Mouse (Mus musculus): ENCODE data around the gene Sorl1. TPM values are rescaled to one million over a fixed set of nuclear protein-coding genes. Genes with fewer than 3 reads are reported as not detected.

Sorl1 gene
- polyA plus RNA-seq, 1 experiment from 2014 or later: 11.4 TPM

- no peaks in the 10 kb centered on the region for H3K9me3 ChIP-seq (ENCODE audit: control insufficient read depth, low read length)
- H3K27me3 ChIP-seq (replicated peaks; ENCODE audit: control insufficient read depth, insufficient read depth, low read length): no peaks in the 10 kb centered on the region
- WGBS: 64% methylated on average over 18 of the region's 18 CpGs
- peak; percentile 70 for ATAC-seq
- peaks cover 2% of the 10 kb centered on the region for H3K4me1 ChIP-seq (ENCODE audit: control insufficient read depth, insufficient read depth, low read depth, low read length)
- H3K9ac ChIP-seq (ENCODE audit: low read depth, low read length): no peak overlapping the region
- H3K4me2 ChIP-seq (ENCODE audit: low read length): no peak overlapping the region
- H3K4me3 ChIP-seq (ENCODE audit: low read length): no peak overlapping the region
- peak overlapping the region; percentile 56 for H3K27ac ChIP-seq (ENCODE audit: low read depth, low read length)
- H3K36me3 ChIP-seq (ENCODE audit: control insufficient read depth, insufficient read depth, low read length): peaks cover 6% of the 10 kb centered on the region
Measured at GRCm38 (mm10) chr9:42039000-42039992, 84.8 kb downstream of the Sorl1 start.

GRCm38 (mm10) chr9:42036885-42037284 lies 87.2 kb downstream of the Sorl1 start:
- Histone ChIP-seq H3K4me1 (ENCODE audit: control insufficient read depth, insufficient read depth, low read depth, low read length) (peaks cover 2% of the 10 kb centered on the region), H3K9me3 (ENCODE audit: control insufficient read depth, low read length) (no peaks in the 10 kb centered on the region), H3K27me3 (replicated peaks; ENCODE audit: control insufficient read depth, insufficient read depth, low read length) (no peaks in the 10 kb centered on the region), H3K27ac (ENCODE audit: low read depth, low read length) (no peak overlapping the region), H3K4me3 (ENCODE audit: low read length) (no peak overlapping the region), H3K9ac (ENCODE audit: low read depth, low read length) (no peak overlapping the region), H3K36me3 (ENCODE audit: control insufficient read depth, insufficient read depth, low read length) (no peaks in the 10 kb centered on the region), H3K4me2 (ENCODE audit: low read length) (no peak overlapping the region)
- 96% methylated on average over 11 of the region's 11 CpGs for whole genome bisulfite sequencing
- ATAC-seq: no peak

DNA sequence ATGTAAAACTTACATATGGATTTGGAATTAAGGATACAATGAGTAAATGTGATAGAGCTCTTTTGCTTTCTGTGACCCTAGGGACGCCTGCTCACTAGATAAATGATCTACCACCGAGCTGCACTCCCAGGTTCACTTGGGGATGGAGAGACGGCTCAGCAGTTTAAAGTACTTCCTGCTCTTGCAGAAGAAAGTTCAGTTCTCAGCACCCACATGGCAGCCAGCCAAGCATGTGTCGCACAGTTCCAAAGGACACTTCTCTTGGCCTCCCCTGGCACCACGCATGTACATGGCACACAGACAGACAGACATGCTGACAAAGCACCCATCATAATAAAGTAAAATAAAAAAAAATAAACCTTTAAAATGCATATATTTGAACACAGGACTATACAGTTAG lies 88.1 kb downstream of the Sorl1 start:
- H3K27me3 ChIP-seq (replicated peaks; ENCODE audit: control insufficient read depth, insufficient read depth, low read length): no peaks in the 10 kb centered on the region
- WGBS: 53% methylated on average over 5 of the region's 5 CpGs
- H3K4me1 ChIP-seq (ENCODE audit: control insufficient read depth, insufficient read depth, low read depth, low read length): peaks cover 2% of the 10 kb centered on the region
- no peak overlapping the region for H3K4me2 ChIP-seq (ENCODE audit: low read length)
- no peak overlapping the region for H3K4me3 ChIP-seq (ENCODE audit: low read length)
- no peak overlapping the region for H3K9ac ChIP-seq (ENCODE audit: low read depth, low read length)
- H3K36me3 ChIP-seq (ENCODE audit: control insufficient read depth, insufficient read depth, low read length): no peaks in the 10 kb centered on the region
- no peak for ATAC-seq
- no peak overlapping the region for H3K27ac ChIP-seq (ENCODE audit: low read depth, low read length)
- H3K9me3 ChIP-seq (ENCODE audit: control insufficient read depth, low read length): no peaks in the 10 kb centered on the region

- Histone ChIP-seq H3K27ac (ENCODE audit: low read depth, low read length) (peak overlapping the region; percentile 44; the same call in 1 of the 2 replicates), H3K4me2 (ENCODE audit: low read length) (no peak overlapping the region), H3K9me3 (ENCODE audit: control insufficient read depth, low read length) (no peaks in the 10 kb centered on the region), H3K27me3 (replicated peaks; ENCODE audit: control insufficient read depth, insufficient read depth, low read length) (no peaks in the 10 kb centered on the region), H3K36me3 (ENCODE audit: control insufficient read depth, insufficient read depth, low read length) (no peaks in the 10 kb centered on the region), H3K4me3 (ENCODE audit: low read length) (no peak overlapping the region), H3K9ac (ENCODE audit: low read depth, low read length) (no peak overlapping the region), H3K4me1 (ENCODE audit: control insufficient read depth, insufficient read depth, low read depth, low read length) (peaks cover 2% of the 10 kb centered on the region)
- 67% methylated on average over 12 of the region's 12 CpGs for WGBS
- no peak for ATAC-seq
Measured at GRCm38 (mm10) chr9:42035213-42035765, 88.8 kb downstream of the Sorl1 start.

DNA sequence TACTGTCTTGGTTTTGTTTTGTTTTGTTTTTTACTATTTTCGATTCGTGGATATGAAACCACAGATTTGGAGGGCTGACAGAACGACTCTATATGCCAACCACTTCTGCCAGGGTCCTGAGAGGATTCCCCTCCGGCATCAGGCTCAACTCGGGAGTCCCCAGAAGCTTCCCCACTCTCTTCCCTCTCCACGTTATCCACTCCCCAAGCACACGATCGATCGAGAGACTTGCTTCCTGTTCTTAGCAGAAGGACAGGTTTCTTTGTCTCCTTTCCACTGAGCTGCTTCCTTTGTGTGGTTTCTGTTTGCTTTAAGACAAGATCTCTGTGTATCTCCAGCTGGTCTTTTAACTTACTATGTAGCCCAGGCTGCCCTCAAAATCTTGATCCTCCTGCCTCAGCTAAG lies 90.0 kb downstream of the Sorl1 start:
- no peak overlapping the region for H3K4me3 ChIP-seq (ENCODE audit: low read length)
- no peak for ATAC-seq
- no peaks in the 10 kb centered on the region for H3K27me3 ChIP-seq (replicated peaks; ENCODE audit: control insufficient read depth, insufficient read depth, low read length)
- no peaks in the 10 kb centered on the region for H3K9me3 ChIP-seq (ENCODE audit: control insufficient read depth, low read length)
- H3K27ac ChIP-seq (ENCODE audit: low read depth, low read length): no peak overlapping the region
- no peak overlapping the region for H3K4me2 ChIP-seq (ENCODE audit: low read length)
- 64% methylated on average over 9 of the region's 9 CpGs for WGBS
- H3K36me3 ChIP-seq (ENCODE audit: control insufficient read depth, insufficient read depth, low read length): no peaks in the 10 kb centered on the region
- H3K9ac ChIP-seq (ENCODE audit: low read depth, low read length): no peak overlapping the region
- peaks cover 2% of the 10 kb centered on the region; the same call in 1 of the 2 replicates for H3K4me1 ChIP-seq (ENCODE audit: control insufficient read depth, insufficient read depth, low read depth, low read length)

DNA sequence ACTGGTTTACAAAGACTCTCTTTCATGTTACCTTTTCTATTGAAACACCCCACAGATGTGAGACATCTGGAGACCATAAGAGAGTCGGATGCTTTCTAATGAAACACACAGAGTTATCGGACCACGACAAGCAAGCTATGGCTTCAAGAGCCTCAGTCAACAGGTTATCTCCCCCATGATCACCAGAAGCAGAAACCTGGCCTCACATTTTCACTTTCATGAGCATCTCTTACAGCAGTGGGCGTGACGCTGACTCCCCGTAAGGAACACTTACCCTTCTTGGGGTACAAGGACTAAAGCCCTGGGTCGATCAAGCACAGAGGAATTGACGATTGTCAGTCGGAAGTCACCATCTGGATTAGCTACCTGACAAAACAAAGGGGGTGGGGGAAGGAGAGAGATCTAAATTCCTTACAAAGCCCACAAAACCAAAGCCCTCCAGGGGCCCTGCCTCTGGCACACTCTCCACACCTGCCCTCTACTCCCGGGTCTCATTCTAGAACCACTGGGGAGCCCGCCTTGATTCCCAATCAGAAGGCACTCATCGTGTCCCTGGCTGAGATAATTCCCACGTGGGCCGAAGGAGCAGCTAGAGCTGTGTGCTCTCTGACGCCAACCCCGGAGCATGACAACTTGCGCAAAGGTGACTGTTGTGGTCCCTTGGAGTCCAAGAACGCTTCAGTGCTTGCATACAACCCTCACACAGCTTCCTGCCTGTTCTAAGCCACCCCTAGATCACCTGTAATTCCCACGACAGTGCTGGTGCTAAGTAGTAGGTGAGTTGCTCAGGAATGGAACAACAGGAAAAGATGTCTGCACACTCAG lies 90.6 kb downstream of the Sorl1 start:
- no peak overlapping the region for H3K27ac ChIP-seq (ENCODE audit: low read depth, low read length)
- no peak overlapping the region for H3K4me2 ChIP-seq (ENCODE audit: low read length)
- no peak overlapping the region for H3K4me3 ChIP-seq (ENCODE audit: low read length)
- no peak for ATAC-seq
- no peaks in the 10 kb centered on the region; the same call in 1 of the 2 replicates for H3K4me1 ChIP-seq (ENCODE audit: control insufficient read depth, insufficient read depth, low read depth, low read length)
- 65% methylated on average over 19 of the region's 19 CpGs for WGBS
- no peaks in the 10 kb centered on the region for H3K9me3 ChIP-seq (ENCODE audit: control insufficient read depth, low read length)
- no peaks in the 10 kb centered on the region for H3K27me3 ChIP-seq (replicated peaks; ENCODE audit: control insufficient read depth, insufficient read depth, low read length)
- no peak overlapping the region for H3K9ac ChIP-seq (ENCODE audit: low read depth, low read length)
- H3K36me3 ChIP-seq (ENCODE audit: control insufficient read depth, insufficient read depth, low read length): no peaks in the 10 kb centered on the region

DNA sequence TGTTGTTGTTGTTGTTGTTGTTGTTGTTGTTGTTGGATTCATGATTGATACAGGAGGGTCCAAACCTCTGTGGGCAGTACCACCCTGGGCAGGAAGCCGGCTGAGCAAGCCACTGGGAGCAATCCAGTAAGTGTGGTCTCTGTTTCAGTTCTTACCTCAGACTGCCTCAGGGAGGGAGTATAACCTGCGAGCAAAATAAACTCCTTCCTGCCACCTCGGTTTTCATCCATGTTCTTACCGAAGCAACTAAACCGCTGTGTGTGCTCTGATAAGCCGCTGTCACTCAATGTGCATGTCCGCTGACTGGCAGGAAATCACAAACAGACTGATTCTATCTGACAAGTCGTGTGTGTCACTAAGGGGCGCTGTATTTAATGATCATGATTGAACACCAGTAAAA lies 91.7 kb downstream of the Sorl1 start:
- no peak for ATAC-seq
- H3K4me1 ChIP-seq (ENCODE audit: control insufficient read depth, insufficient read depth, low read depth, low read length): no peaks in the 10 kb centered on the region; the same call in 1 of the 2 replicates
- no peak overlapping the region for H3K9ac ChIP-seq (ENCODE audit: low read depth, low read length)
- H3K4me2 ChIP-seq (ENCODE audit: low read length): no peak overlapping the region
- no peaks in the 10 kb centered on the region for H3K27me3 ChIP-seq (replicated peaks; ENCODE audit: control insufficient read depth, insufficient read depth, low read length)
- 73% methylated on average over 9 of the region's 9 CpGs for WGBS
- no peak overlapping the region for H3K27ac ChIP-seq (ENCODE audit: low read depth, low read length)
- H3K36me3 ChIP-seq (ENCODE audit: control insufficient read depth, insufficient read depth, low read length): no peaks in the 10 kb centered on the region
- no peaks in the 10 kb centered on the region for H3K9me3 ChIP-seq (ENCODE audit: control insufficient read depth, low read length)
- no peak overlapping the region for H3K4me3 ChIP-seq (ENCODE audit: low read length)

DNA sequence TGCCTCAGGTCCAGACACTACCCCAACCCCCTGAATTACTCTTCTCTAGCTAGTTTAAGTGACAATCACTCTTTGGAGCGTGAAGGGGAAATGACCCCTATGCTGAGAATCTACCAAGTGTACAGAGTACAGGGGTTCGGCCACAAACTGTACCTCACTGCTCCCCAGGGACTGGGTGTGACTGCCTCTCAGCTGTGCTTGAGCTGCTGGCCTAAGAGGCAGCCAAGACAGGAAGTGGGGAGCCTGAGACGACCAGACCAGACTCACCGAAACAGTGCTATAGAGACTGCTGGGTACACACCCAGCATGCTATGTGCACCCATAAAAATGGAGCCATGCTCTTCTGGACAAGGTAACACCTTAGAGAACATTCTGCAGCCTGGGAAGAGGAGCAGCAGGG lies 95.3 kb downstream of the Sorl1 start:
- Histone ChIP-seq H3K36me3 (ENCODE audit: control insufficient read depth, insufficient read depth, low read length) (peaks cover 5% of the 10 kb centered on the region; the same call in 1 of the 2 replicates), H3K9me3 (ENCODE audit: control insufficient read depth, low read length) (no peaks in the 10 kb centered on the region), H3K27ac (ENCODE audit: low read depth, low read length) (no peak overlapping the region), H3K4me2 (ENCODE audit: low read length) (no peak overlapping the region), H3K9ac (ENCODE audit: low read depth, low read length) (no peak overlapping the region), H3K4me1 (ENCODE audit: control insufficient read depth, insufficient read depth, low read depth, low read length) (no peaks in the 10 kb centered on the region), H3K27me3 (replicated peaks; ENCODE audit: control insufficient read depth, insufficient read depth, low read length) (no peaks in the 10 kb centered on the region), H3K4me3 (ENCODE audit: low read length) (no peak overlapping the region)
- ATAC-seq: no peak
- 80% methylated on average over 4 of the region's 4 CpGs for WGBS

DNA sequence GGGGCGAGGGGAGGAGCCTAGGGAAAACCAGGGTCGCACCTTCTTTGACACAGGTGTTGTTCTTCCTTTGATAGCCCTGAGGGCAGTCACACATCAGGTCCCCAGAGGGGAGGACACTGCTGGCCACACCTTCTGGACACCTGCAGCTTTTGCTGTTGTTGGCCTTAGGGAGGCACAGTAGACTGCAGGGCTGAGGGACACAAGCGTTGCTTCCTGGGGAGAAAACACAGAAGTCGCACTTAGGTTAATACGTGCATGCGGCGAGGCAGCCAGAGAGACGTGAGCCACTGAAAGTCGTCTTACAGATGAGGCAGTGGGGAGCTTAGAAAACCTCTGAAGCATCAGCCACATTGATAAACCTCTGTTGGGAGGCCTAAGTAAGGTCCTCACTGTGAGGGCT lies 99.8 kb downstream of the Sorl1 start:
- no peaks in the 10 kb centered on the region for H3K4me1 ChIP-seq (ENCODE audit: control insufficient read depth, insufficient read depth, low read depth, low read length)
- H3K4me2 ChIP-seq (ENCODE audit: low read length): no peak overlapping the region
- H3K27me3 ChIP-seq (replicated peaks; ENCODE audit: control insufficient read depth, insufficient read depth, low read length): no peaks in the 10 kb centered on the region
- 75% methylated on average over 9 of the region's 9 CpGs for WGBS
- H3K9ac ChIP-seq (ENCODE audit: low read depth, low read length): no peak overlapping the region
- H3K27ac ChIP-seq (ENCODE audit: low read depth, low read length): no peak overlapping the region
- H3K9me3 ChIP-seq (ENCODE audit: control insufficient read depth, low read length): no peaks in the 10 kb centered on the region
- ATAC-seq: no peak
- no peak overlapping the region for H3K4me3 ChIP-seq (ENCODE audit: low read length)
- peaks cover 5% of the 10 kb centered on the region for H3K36me3 ChIP-seq (ENCODE audit: control insufficient read depth, insufficient read depth, low read length)

Data from hindbrain, embryonic 16.5 days (tissue).